Mouse (Mus musculus): Measurements from ENCODE around the gene Cryz.

DNA sequence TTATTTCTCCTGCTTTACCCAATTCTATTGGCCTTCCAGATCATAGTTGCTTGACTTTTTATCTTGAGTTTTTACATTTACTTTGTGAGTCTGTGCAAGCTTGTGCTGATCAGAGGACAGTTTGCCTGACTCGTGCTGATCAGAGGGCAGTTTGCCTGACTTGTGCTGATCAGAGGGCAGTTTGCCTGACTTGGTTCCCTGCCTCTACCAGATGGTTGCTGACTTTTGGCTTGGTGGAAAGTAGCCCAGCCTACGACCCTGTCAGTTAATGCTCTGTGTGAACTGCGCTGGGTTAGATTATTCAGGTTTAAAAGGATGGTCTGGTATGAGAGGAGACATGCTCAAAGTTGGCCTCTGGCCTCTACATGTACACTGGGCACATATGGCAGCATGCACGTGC, 19.6 kb downstream of the Cryz start:
- TF ChIP-seq CTCF (IDR thresholded peaks at IDR 0.05; ENCODE audit: extremely low read depth, insufficient read length, insufficient replicate concordance, low read depth, low read length) (no peak), POLR2A (IDR thresholded peaks at IDR 0.05; ENCODE audit: low read depth, low read length) (no peak)

All from small intestine, adult 2 months (tissue).